In genomic region chr5:73797980-73798379, GRCm38 (mm10) we compare ENCODE assay signal across 31 mouse cellular contexts.
"Had no signal": no experiment of that assay in that cellular context is flagged by ENCODE, and none has a peak within 500 bp of the region (broad histone marks: within the 10 kb centered on the region; RNA-seq: fewer than 3 reads in every experiment).

No protein-coding gene starts in this region.

- ATAC-seq: liver, embryonic 12.5 days; liver, postnatal 0 days; lung, postnatal 0 days; midbrain, embryonic 13.5 days; midbrain, embryonic 15.5 days; midbrain, embryonic 16.5 days had no signal

- H3K4me1 ChIP-seq: liver, embryonic 12.5 days; liver, embryonic 13.5 days; liver, embryonic 15.5 days; lung, embryonic 15.5 days; megakaryocyte, embryonic 14.5 days; midbrain, embryonic 10.5 days; midbrain, embryonic 12.5 days; midbrain, embryonic 13.5 days; midbrain, embryonic 15.5 days; neural tube, embryonic 12.5 days; neural tube, embryonic 13.5 days had no signal

- DNase-seq: left cerebral cortex, postnatal 4 days; liver; liver, embryonic 13.5 days; liver, postnatal 0 days; lung, adult 18-20 months; lung, adult 2 months; lung, embryonic 14.5 days; lung, postnatal 10 days; lung, postnatal 14 days; lung, postnatal 36 days; lung, postnatal 4 days; midbrain, embryonic 14.5 days had no signal

- H3K36me3 ChIP-seq: limb, embryonic 12.5 days; liver, embryonic 12.5 days; liver, embryonic 13.5 days; liver, embryonic 15.5 days; lung, embryonic 15.5 days; midbrain, embryonic 10.5 days; midbrain, embryonic 12.5 days; midbrain, embryonic 13.5 days; midbrain, embryonic 15.5 days; neural tube, embryonic 12.5 days; neural tube, embryonic 13.5 days had no signal

- H3K27me3 ChIP-seq: limb, embryonic 12.5 days; liver, embryonic 12.5 days; liver, embryonic 13.5 days; liver, embryonic 15.5 days; lung, embryonic 15.5 days; midbrain, embryonic 12.5 days; midbrain, embryonic 13.5 days; midbrain, embryonic 15.5 days; neural tube, embryonic 12.5 days; neural tube, embryonic 13.5 days had no signal

- H3K4me3 ChIP-seq: left cerebral cortex, adult 2 months; limb, embryonic 12.5 days; liver, embryonic 12.5 days; liver, embryonic 13.5 days; liver, embryonic 15.5 days; lung, embryonic 15.5 days; megakaryocyte, embryonic 14.5 days; midbrain, embryonic 10.5 days; midbrain, embryonic 12.5 days; midbrain, embryonic 13.5 days; midbrain, embryonic 15.5 days; myocyte; neural tube, embryonic 12.5 days; neural tube, embryonic 13.5 days had no signal

- H3K4me2 ChIP-seq: limb, embryonic 12.5 days; liver, embryonic 11.5 days; liver, embryonic 12.5 days; liver, embryonic 13.5 days; liver, embryonic 15.5 days; lung, embryonic 14.5 days; lung, embryonic 15.5 days; midbrain, embryonic 11.5 days; midbrain, embryonic 12.5 days; midbrain, embryonic 13.5 days; midbrain, embryonic 15.5 days; neural tube, embryonic 12.5 days; neural tube, embryonic 13.5 days had no signal

- H3K9ac ChIP-seq: limb, embryonic 12.5 days; liver, embryonic 12.5 days; liver, embryonic 13.5 days; liver, embryonic 14.5 days; liver, embryonic 15.5 days; liver, postnatal 0 days; lung, embryonic 14.5 days; lung, embryonic 15.5 days; midbrain, embryonic 12.5 days; midbrain, embryonic 13.5 days; midbrain, embryonic 15.5 days; neural tube, embryonic 12.5 days; neural tube, embryonic 13.5 days had no signal

- H3K27ac ChIP-seq: left cerebral cortex, adult 2 months; limb, embryonic 12.5 days; liver, embryonic 12.5 days; liver, embryonic 13.5 days; liver, embryonic 14.5 days; liver, embryonic 15.5 days; lung, embryonic 15.5 days; macrophage; midbrain, embryonic 10.5 days; midbrain, embryonic 12.5 days; midbrain, embryonic 13.5 days; midbrain, embryonic 15.5 days; neural tube, embryonic 12.5 days; neural tube, embryonic 13.5 days had no signal

- H3K9me3 ChIP-seq: limb, embryonic 12.5 days; liver, embryonic 12.5 days; liver, embryonic 13.5 days; liver, embryonic 15.5 days; lung, embryonic 15.5 days; midbrain, embryonic 10.5 days; midbrain, embryonic 12.5 days; midbrain, embryonic 13.5 days; midbrain, embryonic 15.5 days; neural tube, embryonic 12.5 days; neural tube, embryonic 13.5 days had no signal
